Mouse (Mus musculus) hematopoietic multipotent progenitor cell, adult 10-12 weeks (in vitro differentiated cells): ENCODE results near the gene Usb1. TPM values are rescaled to one million over a fixed set of nuclear protein-coding genes. Genes with fewer than 3 reads are reported as not detected.

Experiments
- polyA plus RNA-seq: library from polyadenylated mRNA; stranded (reverse); fragments of >175 nt; gene quantifications from 2 replicates; pipeline ENCODE4 v1.2.3, GENCODE M21; 2012; ENCODE audit warnings: low replicate concordance

Gene Usb1
- 20.3 and 25.0 TPM in 2 replicates for polyA plus RNA-seq

GRCm38 (mm10) chr8:95331720-95332436 is at the start of gene Usb1, which contains the start of gene Zfp319:
Gene Usb1 (plus strand): TSS chr8:95332284.
Gene Zfp319 (minus strand): TSS chr8:95331950.

DNA sequence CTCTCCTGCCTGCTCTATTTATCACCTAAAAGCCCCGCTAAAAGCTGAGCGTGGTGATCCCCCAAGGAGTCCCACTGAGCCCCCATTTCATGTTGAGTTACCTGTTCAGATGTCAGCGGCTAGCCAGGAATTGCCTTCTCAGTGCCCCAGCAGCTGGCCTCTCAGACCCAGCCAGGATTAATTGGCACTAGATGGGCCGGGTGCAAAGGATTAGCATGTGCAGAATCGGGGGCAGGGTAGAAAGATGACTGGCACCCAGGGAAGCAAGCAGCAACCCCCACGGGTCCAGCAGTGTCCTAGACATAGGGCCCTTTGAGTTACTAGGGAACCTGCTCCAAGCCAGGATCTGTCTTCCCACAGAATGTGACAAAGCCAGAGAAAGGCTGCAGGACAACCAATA is 25.7 kb upstream of the Usb1 start, which contains the start of gene Cngb1:
Gene Cngb1 (minus strand): TSS at position 155 of the 400 bp plus-strand sequence.

GRCm38 (mm10) chr8:95310342-95310970 is 21.6 kb upstream of the Usb1 start, which contains the start of gene Tepp:
Gene Tepp (plus strand): TSS chr8:95310566.

DNA sequence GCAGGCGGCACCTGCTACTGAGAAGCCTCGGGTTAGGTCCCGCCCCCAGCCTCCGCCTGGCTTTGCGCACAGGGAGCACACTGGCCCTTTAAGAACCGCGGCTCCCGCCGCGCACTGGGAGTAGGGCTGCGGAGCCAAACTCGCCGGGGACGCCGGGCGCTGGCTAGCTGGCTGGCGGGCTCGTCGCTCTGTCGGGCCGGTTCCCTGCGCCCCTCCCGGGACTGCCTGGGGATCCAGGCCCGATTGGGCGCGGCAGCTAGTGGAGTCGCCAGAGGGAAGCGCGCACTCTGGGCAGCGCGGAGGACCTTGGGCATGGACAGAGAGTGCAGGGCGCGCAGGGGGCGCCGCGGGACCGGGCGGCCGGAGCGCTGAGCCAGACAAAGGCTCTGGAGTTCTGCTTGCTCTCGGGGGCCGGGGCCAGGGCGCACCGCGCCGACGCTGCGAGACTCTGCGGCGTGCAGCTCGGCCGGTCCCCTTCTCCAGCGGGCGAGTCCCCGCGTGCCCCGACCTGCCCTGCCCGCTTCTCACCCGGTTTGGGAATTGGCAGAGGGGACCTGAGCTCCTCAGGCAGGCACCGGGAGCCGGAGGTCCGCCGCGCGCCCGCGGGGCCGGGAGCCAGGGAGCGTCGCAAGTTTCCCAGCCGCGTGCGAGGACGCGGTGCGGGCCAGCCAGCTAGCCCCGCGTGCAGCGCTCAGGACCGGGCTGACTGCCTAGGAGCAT is 20.2 kb downstream of the Usb1 start, which contains the start of gene Mmp15:
Gene Mmp15 (plus strand): TSS at position 118 of the 720 bp plus-strand sequence.

Other genes starting within 250 kb of the Usb1 start
- gene Kifc3, start 129.5 kb upstream of the Usb1 start, polyA plus RNA-seq, result 9.8 and 16.0 TPM in 2 replicates
- gene Cngb1, start 25.7 kb upstream of the Usb1 start, polyA plus RNA-seq, result 0.23 and 0.76 TPM in 2 replicates
- gene Tepp, start 21.7 kb upstream of the Usb1 start, polyA plus RNA-seq, result not detected in 2 replicates
- gene Zfp319, start 334 bp upstream of the Usb1 start, polyA plus RNA-seq, result 13.0 and 17.8 TPM in 2 replicates
- gene Mmp15, start 20.0 kb downstream of the Usb1 start, polyA plus RNA-seq, result 0.40 and 0.63 TPM in 2 replicates
- gene Cfap20, start 102.6 kb downstream of the Usb1 start, polyA plus RNA-seq, result 13.2 and 31.0 TPM in 2 replicates
- gene Csnk2a2, start 157.8 kb downstream of the Usb1 start, polyA plus RNA-seq, result 7.8 and 25.5 TPM in 2 replicates
- gene Ccdc113, start 201.8 kb downstream of the Usb1 start, polyA plus RNA-seq, result not detected in 2 replicates
- gene Prss54, start 244.1 kb downstream of the Usb1 start, polyA plus RNA-seq, result not detected in 2 replicates